Mouse (Mus musculus) megakaryocyte, embryonic 14.5 days (primary cell): ENCODE data around the gene Akap10.
"Not testable (repeated sequence)": the region's sequence is repeated elsewhere in the genome, so short reads cannot be mapped to it uniquely, and the experiment has no call there.

Source experiments
- FLI1 ChIP-seq: IDR thresholded peaks from 2 replicates; pipeline ENCODE4 v1.6.1; 2012; ENCODE audit warnings: low read length, inconsistent platforms, mixed read lengths
- GATA1 ChIP-seq: IDR thresholded peaks from 3 replicates; pipeline ENCODE4 v1.6.1; 2012; ENCODE audit warnings: mixed read lengths, low read length, inconsistent platforms, borderline replicate concordance

DNA sequence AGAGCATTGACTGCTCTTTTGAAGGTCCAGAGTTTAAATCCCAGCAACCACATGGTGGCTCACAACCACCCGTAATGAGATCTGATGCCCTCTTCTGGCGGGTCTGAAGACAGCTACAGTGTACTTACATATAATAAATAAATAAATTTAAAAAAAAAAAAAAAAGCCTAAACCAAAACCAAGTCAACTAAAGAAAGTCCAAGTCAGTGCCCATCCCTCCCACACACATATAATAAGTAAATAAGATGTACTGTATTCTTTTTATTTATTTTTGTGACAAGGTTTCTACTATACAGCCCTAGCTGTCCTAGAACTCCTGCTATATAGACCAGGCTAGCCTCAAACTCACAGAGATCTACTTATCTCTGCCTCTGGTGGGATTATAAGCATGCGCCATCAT, 89.4 kb downstream of the Akap10 start:
- not testable (repeated sequence) for TF ChIP-seq FLI1, GATA1
